Mouse (Mus musculus) ES-E14 (cell line): ENCODE data around the gene Fam213b. TPM values are rescaled to one million over a fixed set of nuclear protein-coding genes. Genes with fewer than 3 reads are reported as not detected.

ENCODE experiments used
- DNase-seq: peaks from one replicate; pipeline ENCODE4 v3.0.0-alpha.2; 2013; ENCODE audit warnings: low read depth, low spot score
- H3K27ac ChIP-seq: 2 replicates; pipeline ENCODE4 v1.5.1; 2012; ENCODE audit warnings: low read depth, mild to moderate bottlenecking, low read length, moderate library complexity, mixed read lengths; ENCODE audit not compliant: poor library complexity, insufficient read depth, severe bottlenecking
- H3K36me3 ChIP-seq: 2 replicates; pipeline ENCODE4 v1.6.1; 2012; ENCODE audit warnings: mild to moderate bottlenecking, low read length, moderate library complexity, mixed read lengths; ENCODE audit not compliant: control insufficient read depth, poor library complexity, insufficient read depth, severe bottlenecking
- H3K4me1 ChIP-seq, 2 experiments: fragments of 150-350 bp in 1 of 2; sonication (generic) in 1 of 2; 2 replicates each; pipeline ENCODE4 v1.6.1; 2012; ENCODE audit warnings: low read length in 2 of 2, mild to moderate bottlenecking in 1 of 2, mixed read lengths in 1 of 2; ENCODE audit not compliant: control insufficient read depth in 2 of 2, insufficient read depth in 2 of 2, poor library complexity in 1 of 2
- H3K4me3 ChIP-seq, 2 experiments: fragments of 150-350 bp in 1 of 2; sonication (generic) in 1 of 2; 2 replicates each; pipeline ENCODE4 v1.5.1; 2012; ENCODE audit warnings: low read length in 2 of 2, low read depth in 1 of 2, mild to moderate bottlenecking in 1 of 2, mixed read lengths in 1 of 2; ENCODE audit not compliant: insufficient read depth in 1 of 2, poor library complexity in 1 of 2, severe bottlenecking in 1 of 2
- H3K9ac ChIP-seq: 2 replicates; pipeline ENCODE4 v1.6.1; 2012; ENCODE audit warnings: low read depth, mild to moderate bottlenecking, low read length, mixed read lengths; ENCODE audit not compliant: poor library complexity, insufficient read depth, severe bottlenecking
- H3K9me3 ChIP-seq: fragments of 150-350 bp; sonication (generic); 2 replicates; pipeline ENCODE4 v1.6.1; 2012; ENCODE audit warnings: low read depth, mild to moderate bottlenecking, low read length; ENCODE audit not compliant: control insufficient read depth, insufficient read depth
- CHD2 ChIP-seq: IDR thresholded peaks from 2 replicates; pipeline ENCODE4 v1.6.1; 2014; ENCODE audit warnings: mild to moderate bottlenecking, low read depth, low read length, inconsistent platforms
- HCFC1 ChIP-seq: IDR thresholded peaks from 2 replicates; pipeline ENCODE4 v1.6.1; 2012; ENCODE audit warnings: low read length, inconsistent platforms, borderline replicate concordance; ENCODE audit not compliant: insufficient read depth
- MAFK ChIP-seq: IDR thresholded peaks from 2 replicates; pipeline ENCODE4 v1.6.1; 2014; ENCODE audit warnings: mild to moderate bottlenecking, low read depth, low read length, inconsistent platforms; ENCODE audit not compliant: insufficient read depth
- ZC3H11A ChIP-seq: IDR thresholded peaks from 2 replicates; pipeline ENCODE4 v1.6.1; 2012; ENCODE audit warnings: low read depth, mild to moderate bottlenecking, inconsistent platforms, low read length, borderline replicate concordance
- ZNF384 ChIP-seq: IDR thresholded peaks from 2 replicates; pipeline ENCODE4 v1.6.1; 2012; ENCODE audit warnings: low read depth, low read length, inconsistent platforms
- in situ Hi-C, 2 experiments: fragments of 600-800 bp; cut with MboI; formaldehyde crosslinking; loops; one replicate each; pipeline ENCODE4 v1.15.1; 2025; ENCODE audit warnings: low sequenced_read_pairs in 2 of 2, inconsistent platforms in 1 of 2; ENCODE audit not compliant: unreplicated experiment in 2 of 2
- total RNA-seq: library from RNA; depleted of rRNA; stranded (reverse); fragments of 300-350 nt; gene quantifications from 2 replicates; pipeline ENCODE4 v1.2.3, GENCODE M21; 2012

Gene Fam213b
- total RNA-seq, 1 experiment, result 15.7 TPM

DNA sequence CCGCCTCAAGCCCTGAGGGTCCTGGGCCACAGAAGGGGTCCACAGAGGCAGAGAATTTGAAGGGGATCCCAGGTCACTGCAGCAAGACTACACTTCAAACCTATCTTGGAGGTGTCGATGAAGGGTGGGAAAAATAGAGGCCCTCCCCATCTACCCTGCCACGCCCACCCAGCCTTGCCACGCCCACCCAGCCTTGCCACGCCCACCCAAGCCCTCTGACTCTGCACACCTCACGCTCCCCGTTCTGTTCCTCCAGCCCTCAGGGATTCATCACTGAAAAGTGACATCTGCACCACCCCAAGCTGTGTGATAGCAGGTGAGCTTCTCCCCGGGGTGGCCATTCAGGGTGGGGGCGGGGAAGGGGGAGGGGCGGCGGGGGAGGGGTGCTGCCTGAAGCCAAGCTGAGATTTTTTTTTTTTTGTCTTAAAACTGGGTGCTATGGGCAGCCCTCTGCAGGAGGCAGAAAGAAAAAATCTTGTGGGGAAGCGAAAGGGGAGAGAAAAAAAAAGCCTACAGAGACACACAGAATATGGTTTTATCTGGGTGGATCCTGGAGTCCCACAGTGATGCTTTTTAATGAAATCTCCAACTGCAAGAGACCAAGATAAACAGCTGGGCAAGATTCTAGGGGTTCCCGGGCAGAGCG is 16.8 kb downstream of the Fam213b start:
- peak; percentile 35 for DNase-seq
- Histone ChIP-seq H3K9me3 (no peaks in the 10 kb centered on the region), H3K36me3 (no peaks in the 10 kb centered on the region), H3K4me3 (no peak overlapping the region), H3K4me1 (peaks cover 0 to 8% of the 10 kb centered on the region in 2 experiments; a peak in 1 of 4 replicates), H3K27ac (no peak overlapping the region), H3K9ac (no peak overlapping the region)
- no peak for TF ChIP-seq HCFC1
- TF ChIP-seq MAFK, result peak; percentile 37; the same call in 1 of the 2 replicates
- in situ Hi-C loops, result loop anchor here (5.0 to 25.0 kb wide), 3 partner anchors 183 to 355 kb away; partner anchors contain the start of genes Pex10 (in 2 of the 2) and Faap20 (in 1 of the 2)

DNA sequence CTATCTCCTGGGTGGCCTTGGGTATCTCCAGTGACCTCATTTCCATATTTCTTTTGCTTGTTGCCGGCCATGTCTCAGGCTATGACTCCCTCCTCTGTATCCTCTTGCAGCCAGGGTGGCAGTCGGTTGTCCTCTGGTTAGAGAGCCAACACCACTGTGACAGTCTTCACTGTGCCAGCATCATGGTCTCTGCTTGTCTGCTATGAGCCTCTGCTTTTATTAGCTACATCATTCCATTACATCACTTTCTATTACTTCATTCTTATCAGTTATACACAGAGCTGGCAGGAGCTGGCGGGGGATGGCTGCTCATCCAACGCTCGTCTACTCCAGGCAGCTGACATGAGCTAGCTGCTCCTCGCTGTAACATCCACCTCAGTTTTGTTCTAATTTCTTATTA is 18.2 kb downstream of the Fam213b start:
- Histone ChIP-seq H3K4me3 (no peak overlapping the region), H3K9ac (no peak overlapping the region), H3K27ac (no peak overlapping the region), H3K4me1 (peaks cover 0 to 8% of the 10 kb centered on the region in 2 experiments; a peak in 1 of 4 replicates), H3K9me3 (no peaks in the 10 kb centered on the region), H3K36me3 (no peaks in the 10 kb centered on the region)
- TF ChIP-seq ZC3H11A (no peak), HCFC1 (no peak), CHD2 (no peak), MAFK (no peak), ZNF384 (no peak)
- in situ Hi-C loops, result loop anchor here (5.0 to 25.0 kb wide), 3 partner anchors 184 to 357 kb away; partner anchors contain the start of genes Pex10 (in 2 of the 2) and Faap20 (in 1 of the 2)
- no peak for DNase-seq

DNA sequence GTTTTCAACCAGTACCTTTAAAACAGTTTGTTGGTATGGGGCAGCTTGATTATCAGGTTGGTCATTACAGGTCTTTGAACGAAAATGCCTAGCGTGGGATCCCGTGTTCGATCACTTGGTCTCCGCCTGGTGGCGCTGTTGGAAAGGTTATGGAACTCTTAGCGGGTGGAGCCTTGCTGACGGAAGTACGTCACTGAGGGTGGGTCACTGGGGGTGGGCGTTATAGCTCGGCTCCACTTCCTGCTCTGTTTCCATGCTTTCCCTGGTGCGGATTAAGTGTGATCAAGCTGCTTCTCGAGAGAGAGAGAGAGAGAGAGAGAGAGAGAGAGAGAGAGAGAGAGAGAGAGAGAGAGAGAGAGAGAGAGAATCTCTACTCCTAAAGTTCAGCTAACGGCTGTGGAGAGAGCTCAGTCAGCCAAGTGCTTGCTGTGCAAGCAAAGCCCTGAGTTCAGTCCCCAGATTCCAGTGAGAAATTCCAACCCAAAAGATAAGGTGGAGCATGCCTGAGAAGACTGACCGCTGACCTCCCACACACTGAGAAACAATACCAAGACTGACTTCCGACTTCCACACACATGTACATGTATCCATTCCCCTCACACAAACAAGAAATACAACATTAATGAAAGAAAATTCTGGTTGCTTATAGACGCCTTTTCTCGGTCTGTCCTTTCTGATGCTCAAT is 20.9 kb downstream of the Fam213b start:
- Histone ChIP-seq H3K4me3 (peak overlapping the region; percentile 33 to 35; a peak in 2 of 4 replicates), H3K9ac (no peak overlapping the region), H3K27ac (no peak overlapping the region), H3K4me1 (peaks cover 0 to 7% of the 10 kb centered on the region in 2 experiments; a peak in 1 of 4 replicates), H3K9me3 (no peaks in the 10 kb centered on the region), H3K36me3 (no peaks in the 10 kb centered on the region)
- TF ChIP-seq MAFK, result no peak
- TF ChIP-seq HCFC1, result no peak
- no peak for TF ChIP-seq ZNF384
- TF ChIP-seq CHD2, result no peak
- TF ChIP-seq ZC3H11A, result no peak
- DNase-seq, result peak; percentile 93
- in situ Hi-C loops, result loop anchor here in 1 of 2 experiments (25.0 kb wide), 1 partner anchor 359 kb away; the partner anchor contains the start of gene Faap20

DNA sequence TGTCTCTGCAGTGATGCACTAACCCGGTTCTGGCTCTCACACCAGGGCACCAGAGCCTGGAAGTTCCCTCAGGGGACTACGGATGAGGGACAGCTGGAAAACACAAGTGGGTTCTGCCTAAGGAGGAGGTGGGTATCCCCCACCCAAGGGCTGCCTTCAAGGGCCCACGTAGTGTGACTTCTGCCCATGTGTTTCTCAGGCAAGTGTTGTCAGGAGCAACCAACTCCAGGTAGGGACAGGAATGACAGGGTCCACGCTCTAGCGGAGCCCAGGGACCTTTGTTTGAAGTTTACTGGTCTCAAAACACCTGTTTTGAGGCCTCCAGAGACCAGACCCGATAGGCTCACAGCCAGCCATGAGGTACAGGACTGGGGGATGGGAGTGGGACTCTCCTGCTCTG is 25.7 kb downstream of the Fam213b start:
- Histone ChIP-seq H3K4me1 (peaks cover 0 to 10% of the 10 kb centered on the region in 2 experiments; a peak in 1 of 4 replicates), H3K9ac (no peak overlapping the region), H3K4me3 (no peak overlapping the region), H3K9me3 (no peaks in the 10 kb centered on the region), H3K27ac (no peak overlapping the region), H3K36me3 (no peaks in the 10 kb centered on the region)
- in situ Hi-C loops, result no loop called here
- TF ChIP-seq HCFC1 (no peak), CHD2 (no peak), MAFK (no peak), ZNF384 (no peak), ZC3H11A (no peak)
- no peak for DNase-seq
